Mouse (Mus musculus): Measurements from ENCODE around the gene Lrrtm4. TPM values are rescaled to one million over a fixed set of nuclear protein-coding genes. Genes with fewer than 3 reads are reported as not detected.
A peak's percentile ranks its signal among the peaks of the same experiment; 100 is the strongest.

The Lrrtm4 gene
- polyA plus RNA-seq, 1 experiment from 2014 or later, result 8.7 TPM

GRCm38 (mm10) chr6:80185489-80186113 lies 166.9 kb downstream of the Lrrtm4 start:
- Histone ChIP-seq H3K36me3 (no peaks in the 10 kb centered on the region), H3K27me3 (no peaks in the 10 kb centered on the region), H3K27ac (no peak overlapping the region), H3K4me3 (replicated peaks) (no peak overlapping the region), H3K4me2 (replicated peaks) (no peak overlapping the region), H3K4me1 (replicated peaks) (peaks cover 7% of the 10 kb centered on the region), H3K9me3 (no peaks in the 10 kb centered on the region), H3K9ac (replicated peaks) (no peak overlapping the region)
- ATAC-seq, result peak; percentile 62
- 39% methylated on average over 6 of the region's 6 CpGs for WGBS

DNA sequence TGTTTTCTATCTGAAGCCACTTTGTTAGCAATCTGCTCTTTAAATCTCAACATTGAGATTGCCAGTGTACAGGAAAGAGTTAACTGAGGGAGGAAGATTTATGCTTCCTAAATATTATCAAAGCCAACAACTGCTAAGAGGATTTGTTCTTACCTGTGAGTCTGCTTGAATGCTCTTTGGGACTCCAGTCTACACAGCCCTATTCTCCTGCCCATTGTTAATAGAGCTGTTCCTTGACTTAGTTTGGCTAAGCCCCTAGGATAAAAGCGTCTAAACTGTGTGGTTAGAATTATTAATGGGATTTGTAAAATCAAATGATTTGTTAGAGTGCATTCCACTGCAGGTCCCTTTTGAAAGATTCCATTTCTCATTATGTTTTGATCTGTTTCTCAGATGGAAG lies 168.1 kb downstream of the Lrrtm4 start:
- H3K4me1 ChIP-seq (replicated peaks), result peaks cover 7% of the 10 kb centered on the region
- no peak overlapping the region for H3K27ac ChIP-seq
- H3K27me3 ChIP-seq, result no peaks in the 10 kb centered on the region
- ATAC-seq, result no peak
- H3K36me3 ChIP-seq, result no peaks in the 10 kb centered on the region
- H3K4me3 ChIP-seq (replicated peaks), result no peak overlapping the region
- 14% methylated on average over 1 of the region's 1 CpGs for WGBS
- no peaks in the 10 kb centered on the region for H3K9me3 ChIP-seq
- H3K4me2 ChIP-seq (replicated peaks), result no peak overlapping the region
- H3K9ac ChIP-seq (replicated peaks), result no peak overlapping the region

GRCm38 (mm10) chr6:80209476-80209875 lies 190.8 kb downstream of the Lrrtm4 start:
- no peak for ATAC-seq
- Histone ChIP-seq H3K4me3 (replicated peaks) (no peak overlapping the region), H3K27me3 (no peaks in the 10 kb centered on the region), H3K36me3 (no peaks in the 10 kb centered on the region), H3K9me3 (no peaks in the 10 kb centered on the region), H3K4me1 (replicated peaks) (no peaks in the 10 kb centered on the region), H3K27ac (no peak overlapping the region), H3K9ac (replicated peaks) (no peak overlapping the region), H3K4me2 (replicated peaks) (no peak overlapping the region)
- WGBS, result 51% methylated on average over 2 of the region's 2 CpGs

DNA sequence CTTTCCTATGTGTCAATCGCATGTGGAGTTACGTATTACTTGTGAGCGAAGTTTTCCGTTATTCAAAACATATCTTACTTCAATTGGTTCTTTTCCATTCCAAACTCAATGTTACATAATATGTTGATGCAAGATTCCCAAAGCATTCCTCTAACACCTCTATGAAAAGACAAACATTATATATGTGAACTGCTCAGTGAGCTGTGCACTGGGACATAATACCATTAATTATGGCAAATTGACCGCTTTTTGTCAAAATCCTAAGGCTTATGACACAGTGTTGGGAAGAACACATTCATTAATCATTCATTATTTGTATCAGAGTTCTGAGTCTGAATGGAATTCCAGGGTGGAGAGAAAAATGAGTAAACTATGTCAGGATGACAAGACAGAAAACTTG lies 191.6 kb downstream of the Lrrtm4 start:
- 93% methylated on average over 5 of the region's 5 CpGs for WGBS
- no peak overlapping the region for H3K27ac ChIP-seq
- no peak overlapping the region for H3K9ac ChIP-seq (replicated peaks)
- no peaks in the 10 kb centered on the region for H3K9me3 ChIP-seq
- no peaks in the 10 kb centered on the region for H3K4me1 ChIP-seq (replicated peaks)
- ATAC-seq, result no peak
- H3K27me3 ChIP-seq, result no peaks in the 10 kb centered on the region
- H3K36me3 ChIP-seq, result no peaks in the 10 kb centered on the region
- H3K4me2 ChIP-seq (replicated peaks), result no peak overlapping the region
- no peak overlapping the region for H3K4me3 ChIP-seq (replicated peaks)

DNA sequence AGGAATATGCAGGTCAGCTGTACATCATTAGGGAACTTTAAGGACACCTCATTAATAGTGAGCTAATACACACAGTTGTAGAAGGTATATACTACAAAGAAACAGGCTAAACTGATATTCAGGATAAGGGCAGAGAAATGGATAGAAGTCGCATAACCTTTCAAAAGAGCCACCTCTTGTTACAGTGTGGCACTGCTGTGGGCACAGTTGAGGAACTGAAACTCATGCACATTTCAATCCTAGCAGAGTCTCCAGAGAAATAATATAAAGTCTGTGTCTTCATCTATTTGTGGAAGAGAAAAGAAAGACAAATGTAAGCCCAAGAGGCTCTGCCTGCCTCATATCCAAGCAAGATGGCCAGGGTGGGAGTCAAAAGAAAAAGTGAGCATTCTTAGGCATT lies 242.9 kb downstream of the Lrrtm4 start:
- 90% methylated on average over 1 of the region's 1 CpGs for WGBS
- no peak overlapping the region for H3K4me2 ChIP-seq (replicated peaks)
- no peak for ATAC-seq

GRCm38 (mm10) chr6:80263972-80264371 lies 245.3 kb downstream of the Lrrtm4 start:
- 84% methylated on average over 4 of the region's 4 CpGs for WGBS
- no peak for ATAC-seq

More for the DNA sequence above, 242.9 kb downstream of the Lrrtm4 start:
- Histone ChIP-seq H3K4me3 (replicated peaks) (no peak overlapping the region), H3K9me3 (no peaks in the 10 kb centered on the region), H3K4me1 (replicated peaks) (no peaks in the 10 kb centered on the region), H3K27me3 (no peaks in the 10 kb centered on the region), H3K36me3 (no peaks in the 10 kb centered on the region), H3K27ac (no peak overlapping the region), H3K9ac (replicated peaks) (no peak overlapping the region)

GRCm38 (mm10) chr6:80264584-80264983 lies 245.9 kb downstream of the Lrrtm4 start:
- ATAC-seq, result no peak
- Histone ChIP-seq H3K9me3 (no peaks in the 10 kb centered on the region), H3K4me3 (replicated peaks) (no peak overlapping the region), H3K9ac (replicated peaks) (no peak overlapping the region), H3K36me3 (no peaks in the 10 kb centered on the region), H3K4me2 (replicated peaks) (no peak overlapping the region), H3K27me3 (no peaks in the 10 kb centered on the region), H3K4me1 (replicated peaks) (no peaks in the 10 kb centered on the region), H3K27ac (no peak overlapping the region)

More at GRCm38 (mm10) chr6:80263972-80264371, 245.3 kb downstream of the Lrrtm4 start:
- no peaks in the 10 kb centered on the region for H3K4me1 ChIP-seq (replicated peaks)
- H3K4me2 ChIP-seq (replicated peaks), result no peak overlapping the region
- H3K4me3 ChIP-seq (replicated peaks), result no peak overlapping the region
- H3K9ac ChIP-seq (replicated peaks), result no peak overlapping the region
- no peaks in the 10 kb centered on the region for H3K36me3 ChIP-seq
- no peaks in the 10 kb centered on the region for H3K27me3 ChIP-seq
- no peak overlapping the region for H3K27ac ChIP-seq
- no peaks in the 10 kb centered on the region for H3K9me3 ChIP-seq

DNA sequence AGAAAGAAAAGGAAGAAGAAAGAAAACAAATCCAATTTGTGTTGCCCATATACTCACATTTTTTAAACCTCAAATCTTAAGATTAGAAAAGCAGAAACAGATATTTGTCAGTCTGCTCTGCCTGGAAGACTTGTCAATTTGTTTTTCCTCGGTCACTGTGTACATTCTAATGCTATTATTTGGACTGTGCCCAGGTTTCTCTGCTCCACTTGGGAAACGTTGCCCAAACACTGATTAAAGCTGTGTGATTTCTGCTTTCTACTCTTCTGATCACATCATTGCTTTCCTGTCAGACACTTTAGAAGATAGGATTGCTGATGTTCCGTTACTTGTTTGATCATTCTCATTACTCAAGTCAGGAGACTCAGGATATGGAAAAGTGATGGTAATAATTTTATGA lies 247.1 kb downstream of the Lrrtm4 start:
- Histone ChIP-seq H3K27me3 (no peaks in the 10 kb centered on the region), H3K9me3 (no peaks in the 10 kb centered on the region), H3K4me2 (replicated peaks) (no peak overlapping the region), H3K4me1 (replicated peaks) (no peaks in the 10 kb centered on the region), H3K9ac (replicated peaks) (no peak overlapping the region), H3K27ac (no peak overlapping the region), H3K36me3 (no peaks in the 10 kb centered on the region), H3K4me3 (replicated peaks) (no peak overlapping the region)
- WGBS, result 68% methylated on average over 3 of the region's 3 CpGs
- no peak for ATAC-seq

DNA sequence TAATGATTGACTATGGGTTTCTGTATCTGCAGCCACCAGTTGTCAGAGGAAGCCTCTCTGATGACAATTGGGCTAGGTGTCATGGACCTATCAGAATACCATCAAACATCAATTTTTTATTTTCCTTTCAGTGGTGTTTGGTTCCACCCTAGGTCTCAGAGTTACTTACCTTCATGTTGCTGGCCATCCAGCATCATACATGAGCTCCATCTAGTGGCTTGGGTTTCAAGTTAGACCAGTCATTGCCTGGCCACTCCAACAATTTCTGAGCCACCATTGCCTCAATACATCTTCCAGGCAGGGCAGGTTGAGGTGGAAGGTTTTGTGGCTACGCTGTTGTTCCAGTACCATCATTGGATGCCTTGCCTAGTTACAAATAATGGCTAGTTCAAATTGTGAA lies 268.3 kb downstream of the Lrrtm4 start:
- H3K4me2 ChIP-seq (replicated peaks), result no peak overlapping the region
- no peaks in the 10 kb centered on the region for H3K9me3 ChIP-seq
- no peak for ATAC-seq
- H3K36me3 ChIP-seq, result no peaks in the 10 kb centered on the region
- 91% methylated on average over 1 of the region's 1 CpGs for WGBS
- no peak overlapping the region for H3K4me3 ChIP-seq (replicated peaks)
- H3K27me3 ChIP-seq, result no peaks in the 10 kb centered on the region
- H3K4me1 ChIP-seq (replicated peaks), result no peaks in the 10 kb centered on the region
- H3K9ac ChIP-seq (replicated peaks), result no peak overlapping the region
- no peak overlapping the region for H3K27ac ChIP-seq

DNA sequence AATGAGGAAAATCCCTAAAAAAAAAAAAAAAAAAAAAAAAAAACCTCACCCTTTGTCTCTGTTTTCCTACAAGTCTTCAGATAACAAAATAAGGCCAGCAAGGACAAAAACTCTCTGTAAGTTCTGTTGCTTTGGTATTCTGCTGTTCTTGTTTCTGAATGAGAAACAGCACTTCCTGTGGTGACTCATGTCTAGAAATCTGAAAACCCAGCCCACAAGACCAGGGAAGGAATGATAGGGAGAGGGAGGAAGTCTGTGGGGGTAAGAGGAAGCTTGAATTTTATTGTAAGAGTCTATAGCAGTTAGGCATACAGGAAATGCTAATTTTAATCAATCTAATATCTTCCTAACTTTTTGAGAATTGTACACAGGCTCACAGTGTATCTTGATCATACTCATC lies 283.2 kb downstream of the Lrrtm4 start:
- Histone ChIP-seq H3K4me1 (replicated peaks) (no peaks in the 10 kb centered on the region), H3K27me3 (no peaks in the 10 kb centered on the region), H3K36me3 (no peaks in the 10 kb centered on the region), H3K9me3 (no peaks in the 10 kb centered on the region), H3K9ac (replicated peaks) (no peak overlapping the region), H3K27ac (no peak overlapping the region), H3K4me2 (replicated peaks) (no peak overlapping the region), H3K4me3 (replicated peaks) (no peak overlapping the region)
- no peak for ATAC-seq

DNA sequence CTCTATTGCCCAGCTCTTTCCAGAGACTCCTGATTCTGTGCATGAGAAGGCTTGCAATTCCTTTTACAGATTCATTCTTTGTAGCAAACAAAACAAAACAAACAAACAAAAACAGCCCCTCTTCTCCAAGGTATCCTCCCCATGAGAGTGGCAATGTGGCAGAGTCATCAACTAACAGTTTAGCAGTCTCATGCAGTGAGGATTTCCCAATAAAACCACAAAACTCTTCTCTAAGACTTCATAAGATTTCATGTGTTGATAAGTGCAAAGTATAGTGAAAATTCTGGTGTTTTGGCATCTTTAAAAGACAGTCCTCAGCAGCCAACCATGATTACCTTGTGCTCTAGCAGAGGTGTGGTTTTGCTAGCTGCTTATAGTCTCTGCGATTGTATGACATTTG lies 284.9 kb downstream of the Lrrtm4 start:
- Histone ChIP-seq H3K27ac (no peak overlapping the region), H3K36me3 (no peaks in the 10 kb centered on the region), H3K4me1 (replicated peaks) (no peaks in the 10 kb centered on the region), H3K9me3 (no peaks in the 10 kb centered on the region), H3K4me3 (replicated peaks) (no peak overlapping the region), H3K27me3 (no peaks in the 10 kb centered on the region), H3K4me2 (replicated peaks) (no peak overlapping the region), H3K9ac (replicated peaks) (no peak overlapping the region)
- ATAC-seq, result no peak
- 97% methylated on average over 1 of the region's 1 CpGs for WGBS

GRCm38 (mm10) chr6:80328391-80328790 lies 309.7 kb downstream of the Lrrtm4 start:
- no peak overlapping the region for H3K4me2 ChIP-seq (replicated peaks)
- WGBS, result 88% methylated on average over 3 of the region's 3 CpGs

GRCm38 (mm10) chr6:80331751-80332150 lies 313.1 kb downstream of the Lrrtm4 start:
- Histone ChIP-seq H3K27me3 (no peaks in the 10 kb centered on the region), H3K9me3 (no peaks in the 10 kb centered on the region), H3K4me3 (replicated peaks) (no peak overlapping the region), H3K4me2 (replicated peaks) (no peak overlapping the region), H3K36me3 (no peaks in the 10 kb centered on the region), H3K9ac (replicated peaks) (no peak overlapping the region), H3K4me1 (replicated peaks) (no peaks in the 10 kb centered on the region), H3K27ac (no peak overlapping the region)
- ATAC-seq, result no peak
- WGBS, result 88% methylated on average over 3 of the region's 3 CpGs

More at GRCm38 (mm10) chr6:80328391-80328790, 309.7 kb downstream of the Lrrtm4 start:
- no peak overlapping the region for H3K4me3 ChIP-seq (replicated peaks)
- H3K27ac ChIP-seq, result no peak overlapping the region
- no peaks in the 10 kb centered on the region for H3K4me1 ChIP-seq (replicated peaks)
- no peak overlapping the region for H3K9ac ChIP-seq (replicated peaks)
- ATAC-seq, result no peak
- H3K27me3 ChIP-seq, result no peaks in the 10 kb centered on the region
- no peaks in the 10 kb centered on the region for H3K9me3 ChIP-seq
- no peaks in the 10 kb centered on the region for H3K36me3 ChIP-seq
